Mouse (Mus musculus): ENCODE measurements around the gene Stra6. TPM values are rescaled to one million over a fixed set of nuclear protein-coding genes. Genes with fewer than 3 reads are reported as not detected.
A peak's percentile ranks its signal among the peaks of the same experiment; 100 is the strongest.

Gene Stra6
- polyA plus RNA-seq, 1 experiment from 2014 or later: 38.0 TPM

- Histone ChIP-seq H3K36me3 (replicated peaks; ENCODE audit: control insufficient read depth, insufficient read depth, low read depth, low read length) (no peaks in the 10 kb centered on the region), H3K4me3 (ENCODE audit: low read depth, low read length) (no peak overlapping the region), H3K9ac (replicated peaks; ENCODE audit: low read length) (no peak overlapping the region), H3K4me1 (ENCODE audit: control insufficient read depth, insufficient read depth, low read length) (peaks cover 3% of the 10 kb centered on the region; the same call in 1 of the 2 replicates), H3K27me3 (ENCODE audit: control insufficient read depth, insufficient read depth, low read length) (no peaks in the 10 kb centered on the region), H3K4me2 (ENCODE audit: low read depth, low read length) (no peak overlapping the region), H3K27ac (replicated peaks; ENCODE audit: low read depth, low read length) (no peak overlapping the region), H3K9me3 (replicated peaks; ENCODE audit: control insufficient read depth, low read length) (no peaks in the 10 kb centered on the region)
- DNase-seq (ENCODE audit: low spot score) (no peak), ATAC-seq (replicated peaks; ENCODE audit: insufficient number of reproducible peaks, low FRiP score, low TSS enrichment, low read depth) (no peak)
- 88% methylated on average over 4 of the region's 4 CpGs for WGBS
Measured at GRCm38 (mm10) chr9:58102013-58102412, 38.4 kb downstream of the Stra6 start.

DNA sequence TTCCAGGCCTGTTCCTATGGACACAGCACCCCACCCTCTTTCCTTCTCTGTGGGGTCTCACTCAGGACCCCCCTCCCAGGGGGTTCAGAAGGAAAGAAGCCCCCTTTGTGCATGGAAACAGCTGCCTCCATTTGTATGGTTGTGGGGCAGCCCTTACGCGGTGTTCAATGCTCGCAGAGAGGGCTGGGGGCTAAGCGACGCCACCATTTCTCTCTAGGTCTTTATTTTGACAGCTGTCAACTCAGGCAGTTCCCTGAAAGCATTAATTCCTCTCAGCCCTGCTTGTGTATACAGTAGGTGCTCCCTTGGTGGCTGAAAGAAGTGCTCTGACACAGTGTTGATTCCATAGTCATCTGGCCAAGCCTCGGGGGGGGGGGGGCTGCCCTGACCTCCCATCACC is 40.1 kb downstream of the Stra6 start:
- no peaks in the 10 kb centered on the region for H3K27me3 ChIP-seq (ENCODE audit: control insufficient read depth, insufficient read depth, low read length)
- H3K27ac ChIP-seq (replicated peaks; ENCODE audit: low read depth, low read length): no peak overlapping the region
- no peak overlapping the region for H3K4me3 ChIP-seq (ENCODE audit: low read depth, low read length)
- WGBS: 54% methylated on average over 6 of the region's 6 CpGs
- no peaks in the 10 kb centered on the region for H3K9me3 ChIP-seq (replicated peaks; ENCODE audit: control insufficient read depth, low read length)
- no peak overlapping the region for H3K4me2 ChIP-seq (ENCODE audit: low read depth, low read length)
- H3K4me1 ChIP-seq (ENCODE audit: control insufficient read depth, insufficient read depth, low read length): peaks cover 3% of the 10 kb centered on the region; the same call in 1 of the 2 replicates
- ATAC-seq (replicated peaks; ENCODE audit: insufficient number of reproducible peaks, low FRiP score, low TSS enrichment, low read depth): no peak
- no peak overlapping the region for H3K9ac ChIP-seq (replicated peaks; ENCODE audit: low read length)
- H3K36me3 ChIP-seq (replicated peaks; ENCODE audit: control insufficient read depth, insufficient read depth, low read depth, low read length): no peaks in the 10 kb centered on the region
- no peak for DNase-seq (ENCODE audit: low spot score)

- Histone ChIP-seq H3K27ac (replicated peaks; ENCODE audit: low read depth, low read length) (no peak overlapping the region), H3K9ac (replicated peaks; ENCODE audit: low read length) (no peak overlapping the region), H3K4me3 (ENCODE audit: low read depth, low read length) (no peak overlapping the region), H3K4me1 (ENCODE audit: control insufficient read depth, insufficient read depth, low read length) (peaks cover 3% of the 10 kb centered on the region; the same call in 1 of the 2 replicates), H3K4me2 (ENCODE audit: low read depth, low read length) (no peak overlapping the region), H3K36me3 (replicated peaks; ENCODE audit: control insufficient read depth, insufficient read depth, low read depth, low read length) (no peaks in the 10 kb centered on the region), H3K27me3 (ENCODE audit: control insufficient read depth, insufficient read depth, low read length) (no peaks in the 10 kb centered on the region), H3K9me3 (replicated peaks; ENCODE audit: control insufficient read depth, low read length) (no peaks in the 10 kb centered on the region)
- ATAC-seq (replicated peaks; ENCODE audit: insufficient number of reproducible peaks, low FRiP score, low TSS enrichment, low read depth) (no peak), DNase-seq (ENCODE audit: low spot score) (no peak)
- WGBS: 59% methylated on average over 15 of the region's 15 CpGs
Measured at GRCm38 (mm10) chr9:58105595-58106169, 42.1 kb downstream of the Stra6 start.

DNA sequence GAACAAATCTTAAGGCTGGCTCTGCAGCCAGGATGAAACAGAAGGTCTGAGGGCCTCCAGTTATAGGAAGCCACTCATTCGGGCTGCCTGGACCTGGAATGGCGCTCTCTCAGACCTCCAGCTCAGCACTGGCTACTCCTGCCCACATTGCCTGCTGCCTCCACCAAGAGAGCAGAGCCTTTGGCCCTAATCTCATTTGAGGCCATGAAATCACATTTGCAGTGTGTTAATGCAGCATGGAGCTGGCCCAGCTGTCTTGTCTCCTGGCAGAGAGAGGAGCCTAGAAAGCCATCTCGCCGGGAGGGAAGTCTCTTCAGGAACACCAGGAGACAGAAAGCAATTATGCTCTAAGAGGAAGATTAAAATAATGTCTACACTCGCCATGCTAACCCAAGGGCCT is 43.9 kb downstream of the Stra6 start:
- Histone ChIP-seq H3K4me2 (ENCODE audit: low read depth, low read length) (no peak overlapping the region), H3K27ac (replicated peaks; ENCODE audit: low read depth, low read length) (no peak overlapping the region), H3K4me3 (ENCODE audit: low read depth, low read length) (no peak overlapping the region), H3K9me3 (replicated peaks; ENCODE audit: control insufficient read depth, low read length) (no peaks in the 10 kb centered on the region), H3K9ac (replicated peaks; ENCODE audit: low read length) (no peak overlapping the region), H3K4me1 (ENCODE audit: control insufficient read depth, insufficient read depth, low read length) (peaks cover 3% of the 10 kb centered on the region; the same call in 1 of the 2 replicates), H3K36me3 (replicated peaks; ENCODE audit: control insufficient read depth, insufficient read depth, low read depth, low read length) (no peaks in the 10 kb centered on the region), H3K27me3 (ENCODE audit: control insufficient read depth, insufficient read depth, low read length) (no peaks in the 10 kb centered on the region)
- DNase-seq (ENCODE audit: low spot score) (no peak), ATAC-seq (replicated peaks; ENCODE audit: insufficient number of reproducible peaks, low FRiP score, low TSS enrichment, low read depth) (no peak)
- 47% methylated on average over 5 of the region's 5 CpGs for WGBS

DNA sequence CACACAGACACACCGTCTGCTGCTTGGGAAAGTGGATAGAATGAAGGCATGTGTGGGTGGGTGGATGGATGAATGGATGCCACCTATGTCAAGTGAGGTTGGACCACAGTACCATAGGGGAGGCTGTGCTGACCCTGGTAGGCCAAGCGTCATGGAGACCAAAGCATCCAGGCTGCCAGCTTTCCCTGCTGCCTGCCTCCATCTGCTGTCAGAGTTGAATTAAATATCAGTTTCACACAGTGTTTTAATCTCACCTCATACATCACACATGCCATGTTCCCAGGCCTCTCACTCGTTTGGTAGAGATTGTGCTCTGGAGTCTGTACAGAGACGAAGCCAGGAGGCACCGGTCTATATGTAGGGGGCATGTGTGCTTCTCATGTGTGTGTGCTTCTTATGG is 47.2 kb downstream of the Stra6 start:
- Histone ChIP-seq H3K4me2 (ENCODE audit: low read depth, low read length) (no peak overlapping the region), H3K9me3 (replicated peaks; ENCODE audit: control insufficient read depth, low read length) (no peaks in the 10 kb centered on the region), H3K36me3 (replicated peaks; ENCODE audit: control insufficient read depth, insufficient read depth, low read depth, low read length) (no peaks in the 10 kb centered on the region), H3K27me3 (ENCODE audit: control insufficient read depth, insufficient read depth, low read length) (no peaks in the 10 kb centered on the region), H3K4me3 (ENCODE audit: low read depth, low read length) (no peak overlapping the region), H3K27ac (replicated peaks; ENCODE audit: low read depth, low read length) (no peak overlapping the region), H3K9ac (replicated peaks; ENCODE audit: low read length) (no peak overlapping the region), H3K4me1 (ENCODE audit: control insufficient read depth, insufficient read depth, low read length) (peaks cover 19% of the 10 kb centered on the region)
- no peak for DNase-seq (ENCODE audit: low spot score)
- ATAC-seq (replicated peaks; ENCODE audit: insufficient number of reproducible peaks, low FRiP score, low TSS enrichment, low read depth): no peak
- 83% methylated on average over 5 of the region's 5 CpGs for WGBS

DNA sequence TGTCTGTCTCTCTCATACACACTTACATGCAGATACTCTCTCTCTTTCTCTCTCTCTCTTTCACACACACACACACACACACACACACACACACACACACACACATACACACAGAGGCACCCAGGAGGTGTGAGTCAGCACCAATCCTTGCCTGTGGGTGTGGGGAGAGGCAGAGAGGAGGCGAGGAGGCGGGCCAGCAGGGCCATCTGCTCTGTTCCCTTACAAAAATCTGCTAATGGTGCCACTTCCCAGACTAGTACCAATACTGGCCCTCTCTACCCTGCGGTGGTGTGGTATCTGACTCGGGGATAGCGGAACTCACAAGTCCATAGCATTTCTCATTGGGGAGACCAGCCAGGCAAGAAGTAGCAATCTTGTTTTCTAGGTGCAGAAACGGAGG is 47.8 kb downstream of the Stra6 start:
- DNase-seq (ENCODE audit: low spot score) (no peak), ATAC-seq (replicated peaks; ENCODE audit: insufficient number of reproducible peaks, low FRiP score, low TSS enrichment, low read depth) (no peak)
- Histone ChIP-seq H3K27ac (replicated peaks; ENCODE audit: low read depth, low read length) (peak overlapping the region; percentile 77; the same call in 1 of the 2 replicates), H3K4me2 (ENCODE audit: low read depth, low read length) (no peak overlapping the region), H3K9ac (replicated peaks; ENCODE audit: low read length) (no peak overlapping the region; the same call in 1 of the 2 replicates), H3K4me3 (ENCODE audit: low read depth, low read length) (no peak overlapping the region), H3K27me3 (ENCODE audit: control insufficient read depth, insufficient read depth, low read length) (no peaks in the 10 kb centered on the region), H3K9me3 (replicated peaks; ENCODE audit: control insufficient read depth, low read length) (no peaks in the 10 kb centered on the region), H3K36me3 (replicated peaks; ENCODE audit: control insufficient read depth, insufficient read depth, low read depth, low read length) (no peaks in the 10 kb centered on the region), H3K4me1 (ENCODE audit: control insufficient read depth, insufficient read depth, low read length) (peaks cover 21% of the 10 kb centered on the region)
- 63% methylated on average over 6 of the region's 6 CpGs for WGBS

DNA sequence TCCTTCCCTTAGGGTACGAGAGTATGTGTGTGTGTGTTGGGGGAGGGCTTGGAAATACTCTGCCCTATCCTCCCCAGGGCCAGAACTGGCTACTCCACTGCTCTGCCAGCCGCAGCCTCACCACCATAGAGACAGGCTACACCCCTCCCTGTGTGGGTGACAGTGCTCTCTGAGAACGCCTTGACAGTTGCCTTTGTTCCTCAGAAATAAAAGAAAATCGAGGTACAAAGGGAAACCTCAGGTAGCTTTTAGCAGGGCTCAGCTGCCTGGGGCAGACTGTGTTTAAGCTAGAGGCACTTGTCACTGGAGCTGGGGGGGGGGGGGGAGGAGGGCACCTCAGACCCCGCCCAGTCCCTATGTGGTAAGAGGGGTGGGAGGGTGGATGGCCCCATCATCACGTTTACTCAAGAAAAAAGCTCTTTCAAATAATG is 48.7 kb downstream of the Stra6 start:
- Histone ChIP-seq H3K27me3 (ENCODE audit: control insufficient read depth, insufficient read depth, low read length) (0 out of 2 replicates have a peak, but pooled peaks cover 2% of the 10 kb centered on the region), H3K4me3 (ENCODE audit: low read depth, low read length) (no peak overlapping the region), H3K4me1 (ENCODE audit: control insufficient read depth, insufficient read depth, low read length) (peaks cover 21% of the 10 kb centered on the region), H3K9me3 (replicated peaks; ENCODE audit: control insufficient read depth, low read length) (no peaks in the 10 kb centered on the region), H3K9ac (replicated peaks; ENCODE audit: low read length) (peak overlapping the region; percentile 36), H3K36me3 (replicated peaks; ENCODE audit: control insufficient read depth, insufficient read depth, low read depth, low read length) (no peaks in the 10 kb centered on the region), H3K4me2 (ENCODE audit: low read depth, low read length) (no peak overlapping the region), H3K27ac (replicated peaks; ENCODE audit: low read depth, low read length) (peak overlapping the region; percentile 77)
- peak; percentile 73 for ATAC-seq (replicated peaks; ENCODE audit: insufficient number of reproducible peaks, low FRiP score, low TSS enrichment, low read depth)
- 6% methylated on average over 6 of the region's 6 CpGs for WGBS
- DNase-seq (ENCODE audit: low spot score): peak; percentile 65

- H3K27ac ChIP-seq (replicated peaks; ENCODE audit: low read depth, low read length): peak overlapping the region; percentile 80
- peak overlapping the region; percentile 58 for H3K9ac ChIP-seq (replicated peaks; ENCODE audit: low read length)
- no peaks in the 10 kb centered on the region for H3K36me3 ChIP-seq (replicated peaks; ENCODE audit: control insufficient read depth, insufficient read depth, low read depth, low read length)
- H3K9me3 ChIP-seq (replicated peaks; ENCODE audit: control insufficient read depth, low read length): no peaks in the 10 kb centered on the region
- no peak overlapping the region for H3K4me3 ChIP-seq (ENCODE audit: low read depth, low read length)
- DNase-seq (ENCODE audit: low spot score): peak; percentile 86
- 0 out of 2 replicates have a peak, but pooled peaks have one; percentile 26 for ATAC-seq (replicated peaks; ENCODE audit: insufficient number of reproducible peaks, low FRiP score, low TSS enrichment, low read depth)
- 0 out of 2 replicates have a peak, but pooled peaks cover 2% of the 10 kb centered on the region for H3K27me3 ChIP-seq (ENCODE audit: control insufficient read depth, insufficient read depth, low read length)
- peaks cover 21% of the 10 kb centered on the region for H3K4me1 ChIP-seq (ENCODE audit: control insufficient read depth, insufficient read depth, low read length)
- peak overlapping the region; percentile 32; the same call in 1 of the 2 replicates for H3K4me2 ChIP-seq (ENCODE audit: low read depth, low read length)
- 0% methylated on average over 6 of the region's 6 CpGs for WGBS
Measured at GRCm38 (mm10) chr9:58112866-58113278, 49.3 kb downstream of the Stra6 start.

Data from embryonic facial prominence, embryonic 11.5 days (tissue).